Mouse (Mus musculus) bone marrow, adult 2 months (tissue): ENCODE measurements around the gene H6pd. TPM values are rescaled to one million over a fixed set of nuclear protein-coding genes. Genes with fewer than 3 reads are reported as not detected.
A peak's percentile ranks its signal among the peaks of the same experiment; 100 is the strongest.

ENCODE experiments used
- H3K27ac ChIP-seq: fragments of 200-500 bp; 2 replicates; pipeline ENCODE4 v1.5.1; 2012; ENCODE audit warnings: low read depth, mild to moderate bottlenecking, control low read depth, inconsistent platforms, low read length; ENCODE audit not compliant: control insufficient read depth, poor library complexity, insufficient read depth
- H3K4me1 ChIP-seq: fragments of 200-500 bp; 2 replicates; pipeline ENCODE4 v1.6.1; 2011; ENCODE audit warnings: low read length; ENCODE audit not compliant: control insufficient read depth, insufficient read depth
- H3K4me3 ChIP-seq: fragments of 200-500 bp; replicated peaks from 2 replicates; pipeline ENCODE3; 2011; ENCODE audit warnings: mild to moderate bottlenecking, low read depth, low read length, control low read depth; ENCODE audit not compliant: control insufficient read depth
- CTCF ChIP-seq: fragments of 200-500 bp; IDR thresholded peaks from 2 replicates; pipeline ENCODE4 v1.5.1; 2011; ENCODE audit warnings: low read length, control low read depth; ENCODE audit not compliant: control insufficient read depth, insufficient read depth
- POLR2A ChIP-seq: fragments of 200-500 bp; IDR thresholded peaks from 2 replicates; pipeline ENCODE4 v1.6.1; 2011; ENCODE audit warnings: low read depth, mild to moderate bottlenecking, control low read depth, low read length, borderline replicate concordance; ENCODE audit not compliant: control insufficient read depth
- WGBS: fragments of 180-500 bp; shearing (Covaris S2); methylation state at CpG from one replicate; pipeline ENCODE4 v1.1.7; 2018; 5-methylcytosine and 5-hydroxymethylcytosine counted together
- polyA plus RNA-seq: library from polyadenylated mRNA; stranded (reverse); fragments of >200 nt; gene quantifications from 2 replicates; pipeline ENCODE4 v1.2.4, GENCODE M21; 2011; ENCODE audit warnings: low replicate concordance; ENCODE audit not compliant: missing spikeins, insufficient read depth, insufficient read length

The H6pd gene
- polyA plus RNA-seq, 1 experiment = 7.2 TPM

GRCm38 (mm10) chr4:149955631-149956030 lies 53.2 kb downstream of the H6pd start:
- TF ChIP-seq POLR2A (no peak), CTCF (no peak)
- 15% methylated on average over 15 of the region's 15 CpGs for WGBS
- Histone ChIP-seq H3K4me1 (no peaks in the 10 kb centered on the region), H3K4me3 (no peak overlapping the region), H3K27ac (no peak overlapping the region)

GRCm38 (mm10) chr4:149954893-149955439 lies 53.9 kb downstream of the H6pd start, which contains the start of gene Spsb1:
Spsb1 (minus strand) TSS chr4:149955043.
- H3K27ac ChIP-seq = no peak within 1 kb of the TSS; the same call in 1 of the 2 replicates
- peak within 1 kb of the TSS; percentile 41 for H3K4me3 ChIP-seq
- under 1% methylated on average over 51 of the region's 51 CpGs for WGBS
- TF ChIP-seq CTCF (no peak), POLR2A (peak; percentile 85; the same call in 1 of the 2 replicates)
- no peaks in the 10 kb centered on the region for H3K4me1 ChIP-seq

GRCm38 (mm10) chr4:149953621-149954481 lies 55.0 kb downstream of the H6pd start:
- TF ChIP-seq POLR2A (no peak), CTCF (no peak)
- Histone ChIP-seq H3K27ac (no peak overlapping the region), H3K4me1 (no peaks in the 10 kb centered on the region), H3K4me3 (peak overlapping the region; percentile 41)
- WGBS = 3% methylated on average over 32 of the region's 32 CpGs

GRCm38 (mm10) chr4:149952201-149952600 lies 56.6 kb downstream of the H6pd start:
- 78% methylated on average over 9 of the region's 9 CpGs for WGBS
- TF ChIP-seq POLR2A = no peak
- TF ChIP-seq CTCF = no peak
- H3K4me3 ChIP-seq = no peak overlapping the region
- H3K27ac ChIP-seq = no peak overlapping the region
- no peaks in the 10 kb centered on the region for H3K4me1 ChIP-seq

- no peak overlapping the region for H3K4me3 ChIP-seq
- no peak overlapping the region for H3K27ac ChIP-seq
- no peak for TF ChIP-seq POLR2A
- TF ChIP-seq CTCF = no peak
- WGBS = 61% methylated on average over 13 of the region's 13 CpGs
- no peaks in the 10 kb centered on the region for H3K4me1 ChIP-seq
Observed at GRCm38 (mm10) chr4:149951201-149951600, 57.6 kb downstream of the H6pd start.

GRCm38 (mm10) chr4:149949691-149950090 lies 59.1 kb downstream of the H6pd start:
- Histone ChIP-seq H3K4me3 (no peak overlapping the region), H3K4me1 (no peaks in the 10 kb centered on the region), H3K27ac (no peak overlapping the region)
- TF ChIP-seq POLR2A = no peak
- TF ChIP-seq CTCF = no peak
- WGBS = 85% methylated on average over 13 of the region's 13 CpGs

- H3K4me1 ChIP-seq = no peaks in the 10 kb centered on the region
- 83% methylated on average over 5 of the region's 5 CpGs for WGBS
- TF ChIP-seq CTCF = no peak
- no peak overlapping the region for H3K4me3 ChIP-seq
- H3K27ac ChIP-seq = no peak overlapping the region
Observed at GRCm38 (mm10) chr4:149948119-149948518, 60.7 kb downstream of the H6pd start.

- no peak overlapping the region for H3K27ac ChIP-seq
- WGBS = 49% methylated on average over 5 of the region's 5 CpGs
Observed at GRCm38 (mm10) chr4:149947396-149947795, 61.4 kb downstream of the H6pd start.

More at GRCm38 (mm10) chr4:149947396-149947795, 61.4 kb downstream of the H6pd start:
- TF ChIP-seq POLR2A (no peak), CTCF (no peak)
- Histone ChIP-seq H3K4me1 (no peaks in the 10 kb centered on the region), H3K4me3 (no peak overlapping the region)
